Mouse (Mus musculus): ENCODE results near the gene Nos1ap. TPM values are rescaled to one million over a fixed set of nuclear protein-coding genes. Genes with fewer than 3 reads are reported as not detected.

Gene Nos1ap
- polyA plus RNA-seq, 1 experiment from 2014 or later: 7.9 TPM

DNA sequence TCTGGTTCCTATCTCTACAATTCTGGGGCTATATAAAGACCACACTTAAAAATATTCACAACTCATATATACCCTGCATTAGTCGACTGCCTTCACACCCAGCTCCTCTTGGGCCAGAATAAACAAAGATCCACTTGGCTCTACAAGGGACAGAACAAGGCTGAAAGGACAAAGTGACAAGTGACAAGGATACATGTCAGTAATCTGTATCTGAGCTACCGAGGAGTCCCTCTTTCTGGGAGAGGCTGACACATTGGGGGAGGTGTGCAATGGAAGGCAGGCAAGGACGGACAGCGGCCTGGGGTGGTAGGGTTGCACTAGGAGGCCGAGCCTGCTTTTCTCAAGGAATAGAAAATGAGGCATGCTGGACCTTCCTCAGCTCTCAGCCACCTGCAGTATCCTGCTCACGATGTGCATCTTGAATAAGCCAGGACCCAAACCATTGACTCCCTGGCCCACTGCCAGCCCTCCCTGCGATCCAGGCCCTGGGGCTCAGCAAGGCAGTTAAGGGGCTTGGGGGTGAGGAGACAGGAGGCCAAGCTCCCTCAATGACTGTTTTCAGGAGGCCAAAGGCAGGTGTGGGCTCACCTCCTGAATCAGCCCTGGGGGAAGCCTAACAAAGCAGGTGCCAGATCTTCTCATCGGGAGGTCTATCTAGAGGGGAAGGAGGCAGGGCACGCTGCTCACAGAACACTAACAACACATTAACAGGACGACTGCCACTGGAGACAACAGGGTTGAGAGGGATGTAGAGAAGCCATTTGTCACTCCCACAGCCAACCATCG, 87.0 kb downstream of the Nos1ap start:
- H3K4me1 ChIP-seq (ENCODE audit: insufficient read depth): peaks cover 24% of the 10 kb centered on the region; the same call in 1 of the 2 replicates

DNA sequence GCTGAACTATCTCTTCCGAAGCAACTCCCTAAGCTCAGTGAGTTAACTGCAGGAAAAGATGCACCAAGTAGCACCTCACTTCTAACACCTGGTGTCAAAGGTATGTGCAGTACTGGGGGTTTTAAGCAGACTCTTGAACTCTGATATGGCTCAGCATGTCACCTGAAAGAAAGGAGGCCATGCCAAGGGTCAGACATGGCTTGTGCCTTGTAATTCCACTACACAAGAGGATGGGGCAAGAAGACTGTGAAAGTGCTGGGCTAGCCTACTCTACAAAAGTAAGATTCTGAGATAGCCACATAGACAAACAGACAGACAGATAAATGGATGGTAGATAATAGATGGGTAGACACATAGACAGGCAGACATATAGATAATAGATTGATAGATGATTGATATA, 87.7 kb downstream of the Nos1ap start:
- Histone ChIP-seq H3K4me2 (no peak overlapping the region), H3K9me3 (ENCODE audit: low read depth, low read length) (no peaks in the 10 kb centered on the region), H3K4me3 (ENCODE audit: low read depth, low read length) (no peak overlapping the region), H3K36me3 (ENCODE audit: insufficient read depth) (no peaks in the 10 kb centered on the region), H3K4me1 (ENCODE audit: insufficient read depth) (peaks cover 24% of the 10 kb centered on the region; the same call in 1 of the 2 replicates), H3K9ac (no peak overlapping the region), H3K27ac (ENCODE audit: low read depth) (no peak overlapping the region), H3K27me3 (ENCODE audit: insufficient read depth, low read length) (no peaks in the 10 kb centered on the region)
- TF ChIP-seq CTCF (IDR thresholded peaks at IDR 0.05; ENCODE audit: low read depth): no peak
- ATAC-seq (ENCODE audit: insufficient read depth) (no peak), DNase-seq (no peak)
- WGBS: 97% methylated on average over 1 of the region's 1 CpGs

More for the DNA sequence above, 87.0 kb downstream of the Nos1ap start:
- no peak overlapping the region for H3K9ac ChIP-seq
- 18% methylated on average over 11 of the region's 11 CpGs for whole genome bisulfite sequencing
- H3K4me3 ChIP-seq (ENCODE audit: low read depth, low read length): no peak overlapping the region
- no peaks in the 10 kb centered on the region for H3K36me3 ChIP-seq (ENCODE audit: insufficient read depth)
- no peaks in the 10 kb centered on the region for H3K27me3 ChIP-seq (ENCODE audit: insufficient read depth, low read length)
- no peak overlapping the region for H3K27ac ChIP-seq (ENCODE audit: low read depth)
- DNase-seq (peak; percentile 46), ATAC-seq (ENCODE audit: insufficient read depth) (no peak)
- no peaks in the 10 kb centered on the region for H3K9me3 ChIP-seq (ENCODE audit: low read depth, low read length)
- TF ChIP-seq CTCF (IDR thresholded peaks at IDR 0.05; ENCODE audit: low read depth): no peak
- no peak overlapping the region for H3K4me2 ChIP-seq

DNA sequence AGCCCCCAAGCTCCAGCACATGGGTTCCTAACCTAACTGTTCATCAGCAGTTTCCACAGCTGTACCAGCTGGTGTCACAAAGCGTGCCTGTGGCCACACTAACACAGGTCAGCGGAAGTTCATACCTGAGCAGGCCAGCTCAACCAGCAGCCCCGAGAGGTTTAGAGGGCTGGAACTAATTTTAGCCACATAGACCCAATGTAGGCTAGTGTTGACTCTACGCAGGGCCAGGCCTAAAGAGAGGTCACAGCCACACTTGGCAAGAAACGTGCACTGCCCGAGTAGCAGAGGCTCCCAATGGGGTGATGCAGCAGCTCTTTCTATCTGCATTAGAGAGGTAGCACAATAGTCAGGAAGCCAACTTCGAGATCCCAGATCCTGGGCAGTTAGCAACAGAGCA, 88.1 kb downstream of the Nos1ap start:
- no peak overlapping the region for H3K27ac ChIP-seq (ENCODE audit: low read depth)
- no peak overlapping the region for H3K9ac ChIP-seq
- H3K27me3 ChIP-seq (ENCODE audit: insufficient read depth, low read length): no peaks in the 10 kb centered on the region
- H3K4me1 ChIP-seq (ENCODE audit: insufficient read depth): peaks cover 22% of the 10 kb centered on the region; the same call in 1 of the 2 replicates
- DNase-seq (no peak), ATAC-seq (ENCODE audit: insufficient read depth) (no peak)
- no peak overlapping the region for H3K4me2 ChIP-seq
- H3K36me3 ChIP-seq (ENCODE audit: insufficient read depth): no peaks in the 10 kb centered on the region
- no peak for TF ChIP-seq CTCF (IDR thresholded peaks at IDR 0.05; ENCODE audit: low read depth)
- H3K4me3 ChIP-seq (ENCODE audit: low read depth, low read length): no peak overlapping the region
- H3K9me3 ChIP-seq (ENCODE audit: low read depth, low read length): no peaks in the 10 kb centered on the region
- 80% methylated on average over 7 of the region's 7 CpGs for WGBS

DNA sequence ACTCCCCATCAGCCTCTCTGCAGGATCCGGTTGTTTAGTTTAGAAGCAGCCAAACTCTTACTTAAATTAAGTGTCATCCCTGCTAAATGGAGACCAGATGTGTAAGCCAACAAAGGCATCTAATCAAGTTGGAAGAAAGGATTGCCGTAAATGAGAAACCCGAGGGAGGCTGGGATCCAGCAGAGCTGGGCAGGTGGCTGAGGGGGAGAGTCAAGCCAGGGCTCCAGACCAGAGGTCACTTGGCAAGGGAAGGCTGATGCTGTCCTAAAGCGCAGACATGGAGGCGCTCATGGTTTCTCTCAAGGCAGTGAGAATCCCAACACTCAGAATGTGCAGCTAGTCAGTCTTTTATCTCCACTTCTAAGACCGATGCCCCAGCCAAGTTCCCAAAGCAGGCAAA, 89.8 kb downstream of the Nos1ap start:
- no peak overlapping the region for H3K4me3 ChIP-seq (ENCODE audit: low read depth, low read length)
- ATAC-seq (ENCODE audit: insufficient read depth) (peak; percentile 81), DNase-seq (peak; percentile 81)
- H3K27me3 ChIP-seq (ENCODE audit: insufficient read depth, low read length): no peaks in the 10 kb centered on the region
- no peak overlapping the region for H3K27ac ChIP-seq (ENCODE audit: low read depth)
- no peak overlapping the region for H3K9ac ChIP-seq
- no peak for TF ChIP-seq CTCF (IDR thresholded peaks at IDR 0.05; ENCODE audit: low read depth)
- H3K4me2 ChIP-seq: no peak overlapping the region
- H3K36me3 ChIP-seq (ENCODE audit: insufficient read depth): no peaks in the 10 kb centered on the region
- H3K9me3 ChIP-seq (ENCODE audit: low read depth, low read length): no peaks in the 10 kb centered on the region
- H3K4me1 ChIP-seq (ENCODE audit: insufficient read depth): peaks cover 13% of the 10 kb centered on the region; the same call in 1 of the 2 replicates
- 31% methylated on average over 6 of the region's 6 CpGs for WGBS

DNA sequence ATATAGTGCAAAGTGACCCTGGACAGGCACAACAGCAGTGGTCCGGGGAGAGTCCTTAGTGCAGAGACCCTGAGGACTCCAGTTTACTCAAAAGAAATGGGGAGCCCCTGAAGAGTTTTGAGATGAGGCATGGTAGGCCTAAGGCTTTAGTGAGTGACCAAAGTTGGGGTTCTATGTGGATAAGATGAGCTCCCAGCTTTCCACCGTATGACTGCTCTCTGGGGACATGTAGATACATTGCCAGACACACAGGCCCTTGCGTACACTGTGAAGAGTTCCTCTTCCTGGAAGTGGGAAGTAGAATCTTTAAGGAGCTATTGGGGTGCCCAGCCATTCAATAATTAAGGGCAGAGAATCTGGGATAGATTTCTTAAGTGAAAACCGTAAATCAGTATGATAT, 90.2 kb downstream of the Nos1ap start:
- Histone ChIP-seq H3K9me3 (ENCODE audit: low read depth, low read length) (no peaks in the 10 kb centered on the region), H3K27me3 (ENCODE audit: insufficient read depth, low read length) (no peaks in the 10 kb centered on the region), H3K36me3 (ENCODE audit: insufficient read depth) (no peaks in the 10 kb centered on the region), H3K4me3 (ENCODE audit: low read depth, low read length) (no peak overlapping the region), H3K4me2 (no peak overlapping the region), H3K9ac (no peak overlapping the region), H3K27ac (ENCODE audit: low read depth) (no peak overlapping the region), H3K4me1 (ENCODE audit: insufficient read depth) (0 out of 2 replicates have a peak, but pooled peaks cover 11% of the 10 kb centered on the region)
- WGBS: 28% methylated on average over 4 of the region's 4 CpGs
- ATAC-seq (ENCODE audit: insufficient read depth) (peak; percentile 33), DNase-seq (no peak)
- TF ChIP-seq CTCF (IDR thresholded peaks at IDR 0.05; ENCODE audit: low read depth): no peak

DNA sequence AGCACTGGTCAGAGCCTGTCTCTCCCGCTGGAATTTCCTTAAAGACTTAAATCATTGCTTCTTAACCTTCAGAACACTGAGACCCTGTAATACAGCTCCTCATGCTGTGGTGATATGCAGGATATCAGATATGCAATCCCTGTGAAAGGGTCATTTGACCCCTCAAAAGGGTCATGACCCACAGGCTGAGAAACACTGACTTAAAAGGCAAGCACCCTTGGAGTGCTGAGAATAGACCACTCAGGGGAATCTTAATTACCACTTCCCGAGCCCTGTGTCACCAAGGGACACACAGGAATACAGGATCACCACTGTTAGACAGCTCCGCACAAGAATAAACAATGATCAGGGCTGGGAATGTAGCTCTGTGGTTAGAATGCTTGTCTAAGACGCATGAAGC, 91.0 kb downstream of the Nos1ap start:
- H3K9ac ChIP-seq: no peak overlapping the region
- H3K27ac ChIP-seq (ENCODE audit: low read depth): no peak overlapping the region
- 44% methylated on average over 4 of the region's 4 CpGs for WGBS
- ATAC-seq (ENCODE audit: insufficient read depth) (no peak), DNase-seq (no peak)
- no peak overlapping the region for H3K4me3 ChIP-seq (ENCODE audit: low read depth, low read length)
- H3K4me2 ChIP-seq: no peak overlapping the region
- TF ChIP-seq CTCF (IDR thresholded peaks at IDR 0.05; ENCODE audit: low read depth): no peak
- no peaks in the 10 kb centered on the region for H3K27me3 ChIP-seq (ENCODE audit: insufficient read depth, low read length)
- H3K36me3 ChIP-seq (ENCODE audit: insufficient read depth): no peaks in the 10 kb centered on the region
- no peaks in the 10 kb centered on the region for H3K9me3 ChIP-seq (ENCODE audit: low read depth, low read length)
- H3K4me1 ChIP-seq (ENCODE audit: insufficient read depth): 0 out of 2 replicates have a peak, but pooled peaks cover 6% of the 10 kb centered on the region

DNA sequence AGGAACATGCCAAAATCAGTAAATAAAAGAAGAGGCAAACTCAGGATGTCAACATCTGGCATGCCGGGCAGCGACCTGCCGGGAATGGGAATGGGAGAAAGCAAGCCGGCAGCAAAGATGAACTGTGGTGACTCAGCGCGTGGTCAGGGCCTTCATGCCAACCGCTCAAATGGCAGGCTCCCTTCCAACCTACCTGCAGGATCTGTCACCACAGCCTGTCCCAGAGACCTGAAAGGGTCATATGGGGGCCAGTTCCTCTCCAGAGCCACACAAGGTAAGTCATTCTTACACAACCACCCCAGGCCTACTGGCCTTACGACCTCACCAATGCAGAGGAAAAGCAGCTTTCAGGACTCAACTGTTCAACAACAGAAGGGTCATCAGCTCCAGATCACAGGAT, 93.4 kb downstream of the Nos1ap start:
- Histone ChIP-seq H3K4me3 (ENCODE audit: low read depth, low read length) (no peak overlapping the region), H3K9me3 (ENCODE audit: low read depth, low read length) (no peaks in the 10 kb centered on the region), H3K9ac (no peak overlapping the region), H3K4me1 (ENCODE audit: insufficient read depth) (no peaks in the 10 kb centered on the region), H3K4me2 (no peak overlapping the region), H3K36me3 (ENCODE audit: insufficient read depth) (no peaks in the 10 kb centered on the region), H3K27me3 (ENCODE audit: insufficient read depth, low read length) (no peaks in the 10 kb centered on the region), H3K27ac (ENCODE audit: low read depth) (no peak overlapping the region)
- 61% methylated on average over 8 of the region's 8 CpGs for WGBS
- no peak for ATAC-seq (ENCODE audit: insufficient read depth)
- DNase-seq: no peak
- no peak for TF ChIP-seq CTCF (IDR thresholded peaks at IDR 0.05; ENCODE audit: low read depth)

Measured in lung, embryonic 14.5 days (tissue).